Mouse (Mus musculus): ENCODE measurements around the gene Psmd8. TPM values are rescaled to one million over a fixed set of nuclear protein-coding genes. Genes with fewer than 3 reads are reported as not detected.
A peak's percentile ranks its signal among the peaks of the same experiment; 100 is the strongest.
"Not testable (repeated sequence)": the region's sequence is repeated elsewhere in the genome, so short reads cannot be mapped to it uniquely, and the experiment has no call there.

Psmd8 gene
- polyA plus RNA-seq (2012; rRNA removed): 178 and 204 TPM in 2 replicates

GRCm38 (mm10) chr7:29180077-29180853 lies at the start of gene Psmd8:
Psmd8 (minus strand) TSS chr7:29180701.
- Histone ChIP-seq H3K27me3 (replicated peaks; ENCODE audit: control insufficient read depth, insufficient read depth, low read length) (no peaks in the 10 kb centered on the region), H3K4me1 (ENCODE audit: control insufficient read depth, insufficient read depth, low read length) (peaks cover 10% of the 10 kb centered on the region), H3K27ac (ENCODE audit: insufficient read depth, low read depth, low read length) (peak within 1 kb of the TSS; percentile 77), H3K4me3 (ENCODE audit: insufficient read depth, low read depth, low read length) (peak within 1 kb of the TSS; percentile 94), H3K36me3 (ENCODE audit: control insufficient read depth, insufficient read depth, low read length) (0 out of 2 replicates have a peak, but pooled peaks cover 2% of the 10 kb centered on the region)
- under 1% methylated on average over 62 of the region's 62 CpGs for WGBS
- DNase-seq: peak; percentile 99
- peak; percentile 61 for TF ChIP-seq CTCF (conservative IDR thresholded peaks at IDR 0.05; ENCODE audit: insufficient read depth, insufficient read length, low read depth, low read length)
- TF ChIP-seq POLR2A (IDR thresholded peaks at IDR 0.05; ENCODE audit: low read depth, low read length): peak; percentile 86

GRCm38 (mm10) chr7:29228202-29228601 lies 47.7 kb upstream of the Psmd8 start:
- H3K4me3 ChIP-seq (ENCODE audit: insufficient read depth, low read depth, low read length): no peak overlapping the region
- H3K4me1 ChIP-seq (ENCODE audit: control insufficient read depth, insufficient read depth, low read length): no peaks in the 10 kb centered on the region
- no peak overlapping the region for H3K27ac ChIP-seq (ENCODE audit: insufficient read depth, low read depth, low read length)
- no peaks in the 10 kb centered on the region for H3K36me3 ChIP-seq (ENCODE audit: control insufficient read depth, insufficient read depth, low read length)
- WGBS: 67% methylated on average over 4 of the region's 4 CpGs
- TF ChIP-seq CTCF (conservative IDR thresholded peaks at IDR 0.05; ENCODE audit: insufficient read depth, insufficient read length, low read depth, low read length): no peak
- TF ChIP-seq POLR2A (IDR thresholded peaks at IDR 0.05; ENCODE audit: low read depth, low read length): no peak
- no peaks in the 10 kb centered on the region for H3K27me3 ChIP-seq (replicated peaks; ENCODE audit: control insufficient read depth, insufficient read depth, low read length)
- DNase-seq: no peak

GRCm38 (mm10) chr7:29225520-29225919 lies 45.0 kb upstream of the Psmd8 start:
- Histone ChIP-seq H3K36me3 (ENCODE audit: control insufficient read depth, insufficient read depth, low read length) (no peaks in the 10 kb centered on the region), H3K27me3 (replicated peaks; ENCODE audit: control insufficient read depth, insufficient read depth, low read length) (no peaks in the 10 kb centered on the region), H3K4me3 (ENCODE audit: insufficient read depth, low read depth, low read length) (no peak overlapping the region), H3K4me1 (ENCODE audit: control insufficient read depth, insufficient read depth, low read length) (no peaks in the 10 kb centered on the region), H3K27ac (ENCODE audit: insufficient read depth, low read depth, low read length) (no peak overlapping the region)
- TF ChIP-seq CTCF (conservative IDR thresholded peaks at IDR 0.05; ENCODE audit: insufficient read depth, insufficient read length, low read depth, low read length) (no peak), POLR2A (IDR thresholded peaks at IDR 0.05; ENCODE audit: low read depth, low read length) (no peak)
- 82% methylated on average over 13 of the region's 13 CpGs for WGBS
- no peak for DNase-seq

GRCm38 (mm10) chr7:29224756-29225394 lies 44.4 kb upstream of the Psmd8 start:
- Histone ChIP-seq H3K4me3 (ENCODE audit: insufficient read depth, low read depth, low read length) (no peak overlapping the region), H3K27me3 (replicated peaks; ENCODE audit: control insufficient read depth, insufficient read depth, low read length) (no peaks in the 10 kb centered on the region), H3K4me1 (ENCODE audit: control insufficient read depth, insufficient read depth, low read length) (no peaks in the 10 kb centered on the region), H3K36me3 (ENCODE audit: control insufficient read depth, insufficient read depth, low read length) (no peaks in the 10 kb centered on the region), H3K27ac (ENCODE audit: insufficient read depth, low read depth, low read length) (no peak overlapping the region)
- DNase-seq: no peak
- TF ChIP-seq CTCF (conservative IDR thresholded peaks at IDR 0.05; ENCODE audit: insufficient read depth, insufficient read length, low read depth, low read length) (no peak), POLR2A (IDR thresholded peaks at IDR 0.05; ENCODE audit: low read depth, low read length) (no peak)
- 27% methylated on average over 16 of the region's 16 CpGs for WGBS

- TF ChIP-seq CTCF (conservative IDR thresholded peaks at IDR 0.05; ENCODE audit: insufficient read depth, insufficient read length, low read depth, low read length): no peak
- H3K27ac ChIP-seq (ENCODE audit: insufficient read depth, low read depth, low read length): no peak overlapping the region
- 59% methylated on average over 15 of the region's 15 CpGs for WGBS
- no peaks in the 10 kb centered on the region for H3K4me1 ChIP-seq (ENCODE audit: control insufficient read depth, insufficient read depth, low read length)
- no peaks in the 10 kb centered on the region for H3K27me3 ChIP-seq (replicated peaks; ENCODE audit: control insufficient read depth, insufficient read depth, low read length)
- H3K36me3 ChIP-seq (ENCODE audit: control insufficient read depth, insufficient read depth, low read length): no peaks in the 10 kb centered on the region
- DNase-seq: no peak
- no peak overlapping the region for H3K4me3 ChIP-seq (ENCODE audit: insufficient read depth, low read depth, low read length)
These were observed 34.3 kb upstream of the Psmd8 start for GRCm38 (mm10) chr7:29214846-29215245.

- 23% methylated on average over 2 of the region's 2 CpGs for WGBS
- no peak for TF ChIP-seq POLR2A (IDR thresholded peaks at IDR 0.05; ENCODE audit: low read depth, low read length)
- TF ChIP-seq CTCF (conservative IDR thresholded peaks at IDR 0.05; ENCODE audit: insufficient read depth, insufficient read length, low read depth, low read length): no peak
- Histone ChIP-seq H3K4me1 (ENCODE audit: control insufficient read depth, insufficient read depth, low read length) (no peaks in the 10 kb centered on the region), H3K27me3 (replicated peaks; ENCODE audit: control insufficient read depth, insufficient read depth, low read length) (no peaks in the 10 kb centered on the region), H3K36me3 (ENCODE audit: control insufficient read depth, insufficient read depth, low read length) (no peaks in the 10 kb centered on the region), H3K27ac (ENCODE audit: insufficient read depth, low read depth, low read length) (no peak overlapping the region), H3K4me3 (ENCODE audit: insufficient read depth, low read depth, low read length) (no peak overlapping the region)
- DNase-seq: peak; percentile 50
These were observed 33.7 kb upstream of the Psmd8 start for GRCm38 (mm10) chr7:29214236-29214635.

- Histone ChIP-seq H3K27me3 (replicated peaks; ENCODE audit: control insufficient read depth, insufficient read depth, low read length) (no peaks in the 10 kb centered on the region), H3K36me3 (ENCODE audit: control insufficient read depth, insufficient read depth, low read length) (no peaks in the 10 kb centered on the region), H3K4me1 (ENCODE audit: control insufficient read depth, insufficient read depth, low read length) (no peaks in the 10 kb centered on the region), H3K27ac (ENCODE audit: insufficient read depth, low read depth, low read length) (no peak within 1 kb of the TSS), H3K4me3 (ENCODE audit: insufficient read depth, low read depth, low read length) (no peak within 1 kb of the TSS)
- WGBS: 13% methylated on average over 20 of the region's 20 CpGs
- DNase-seq: peak; percentile 67
- TF ChIP-seq POLR2A (IDR thresholded peaks at IDR 0.05; ENCODE audit: low read depth, low read length): no peak
- no peak for TF ChIP-seq CTCF (conservative IDR thresholded peaks at IDR 0.05; ENCODE audit: insufficient read depth, insufficient read length, low read depth, low read length)
These were observed 33.2 kb upstream of the Psmd8 start, which contains the start of gene Catsperg1 for GRCm38 (mm10) chr7:29213675-29214082. Catsperg1 (minus strand) TSS chr7:29214035.

GRCm38 (mm10) chr7:29212775-29213560 lies 32.5 kb upstream of the Psmd8 start:
- H3K4me3 ChIP-seq (ENCODE audit: insufficient read depth, low read depth, low read length): not testable (repeated sequence)
- WGBS: 39% methylated on average over 40 of the region's 40 CpGs

More at GRCm38 (mm10) chr7:29212775-29213560, 32.5 kb upstream of the Psmd8 start:
- H3K27ac ChIP-seq (ENCODE audit: insufficient read depth, low read depth, low read length); H3K36me3 ChIP-seq (ENCODE audit: control insufficient read depth, insufficient read depth, low read length); H3K4me1 ChIP-seq (ENCODE audit: control insufficient read depth, insufficient read depth, low read length); DNase-seq; H3K27me3 ChIP-seq (replicated peaks; ENCODE audit: control insufficient read depth, insufficient read depth, low read length): not testable (repeated sequence)
